Mouse (Mus musculus) layer of hippocampus, postnatal 10 days (tissue): Measurements from ENCODE around the gene Ice2. TPM values are rescaled to one million over a fixed set of nuclear protein-coding genes. Genes with fewer than 3 reads are reported as not detected.

Source experiments
- DNase-seq, 2 experiments: peaks; one replicate each; pipeline ENCODE4 v3.0.0; 2021; ENCODE audit warnings: low spot score in 2 of 2
- total RNA-seq, 2 experiments: library from RNA; stranded (reverse); gene quantifications; 2 replicates each; pipeline ENCODE4 v1.2.3; 2021

Gene Ice2
- total RNA-seq, 2 experiments from 2014 or later: 10.9 to 13.2 TPM

GRCm38 (mm10) chr9:69398453-69398850 is 746 bp downstream of the Ice2 start:
- no peak for DNase-seq

GRCm38 (mm10) chr9:69404671-69405070 is 7.0 kb downstream of the Ice2 start:
- no peak for DNase-seq

GRCm38 (mm10) chr9:69419476-69419875 is 21.8 kb downstream of the Ice2 start:
- no peak for DNase-seq

- no peak for DNase-seq
Measured at GRCm38 (mm10) chr9:69430531-69430930, 32.8 kb downstream of the Ice2 start.

GRCm38 (mm10) chr9:69431863-69432555 is 34.3 kb downstream of the Ice2 start:
- DNase-seq: no peak

- no peak for DNase-seq
Measured at GRCm38 (mm10) chr9:69435194-69435593, 37.5 kb downstream of the Ice2 start.

GRCm38 (mm10) chr9:69435662-69436061 is 38.0 kb downstream of the Ice2 start:
- no peak for DNase-seq

GRCm38 (mm10) chr9:69439805-69440357 is 42.2 kb downstream of the Ice2 start:
- DNase-seq: no peak

GRCm38 (mm10) chr9:69442471-69443038 is 44.8 kb downstream of the Ice2 start:
- DNase-seq: no peak

- no peak for DNase-seq
Measured at GRCm38 (mm10) chr9:69443203-69443602, 45.5 kb downstream of the Ice2 start.

GRCm38 (mm10) chr9:69448801-69449200 is 51.1 kb downstream of the Ice2 start:
- no peak for DNase-seq

- DNase-seq: no peak
Measured at GRCm38 (mm10) chr9:69450636-69451035, 52.9 kb downstream of the Ice2 start.

GRCm38 (mm10) chr9:69451886-69452810 is 54.4 kb downstream of the Ice2 start:
- DNase-seq: no peak

- peak; percentile 40 to 55 for DNase-seq
Measured at GRCm38 (mm10) chr9:69453066-69453900, 55.6 kb downstream of the Ice2 start, which contains the start of gene Anxa2. Gene Anxa2, plus strand, starts transcription at chr9:69453620.

- no peak for DNase-seq
Measured at GRCm38 (mm10) chr9:69453901-69454666, 56.4 kb downstream of the Ice2 start.

- DNase-seq: no peak
Measured at GRCm38 (mm10) chr9:69454691-69455090, 57.0 kb downstream of the Ice2 start.

- DNase-seq: no peak
Measured at GRCm38 (mm10) chr9:69455391-69455790, 57.7 kb downstream of the Ice2 start.

GRCm38 (mm10) chr9:69456406-69457075 is 58.8 kb downstream of the Ice2 start:
- DNase-seq: no peak

- DNase-seq: no peak
Measured at GRCm38 (mm10) chr9:69457143-69457542, 59.4 kb downstream of the Ice2 start.
